Mouse (Mus musculus) forebrain, embryonic 11.5 days (tissue): ENCODE measurements at regions not wholly inside any gene's neighbourhood (a gene's known extent, or its start where the extent isn't known, plus 50 kb on each side); places are given as distances from the start of the nearest gene placed in this dataset.

Experiments used
- ATAC-seq: fragments of 200-750 bp; cut with Nextera tagmentation; replicated peaks from 2 replicates; pipeline ENCODE4 v1.8.0; 2017; ENCODE audit warnings: moderate TSS enrichment; ENCODE audit not compliant: low FRiP score
- DNase-seq: peaks from one replicate; pipeline ENCODE4 v3.0.0-alpha.2; 2017; ENCODE audit warnings: low spot score
- H3K27ac ChIP-seq: fragments of 300-500 bp; sonication (generic); 2 replicates; pipeline ENCODE4 v1.5.1; 2014; ENCODE audit warnings: low read depth, low read length
- H3K27me3 ChIP-seq: fragments of 300-500 bp; sonication (generic); 2 replicates; pipeline ENCODE4 v1.6.1; 2014; ENCODE audit warnings: mild to moderate bottlenecking, low read length, mixed read lengths; ENCODE audit not compliant: control insufficient read depth, insufficient read depth
- H3K36me3 ChIP-seq: fragments of 300-500 bp; sonication (generic); 2 replicates; pipeline ENCODE4 v1.6.1; 2014; ENCODE audit warnings: mild to moderate bottlenecking, low read length, moderate library complexity, mixed read lengths; ENCODE audit not compliant: control insufficient read depth, insufficient read depth
- H3K4me1 ChIP-seq: fragments of 300-500 bp; sonication (generic); replicated peaks from 2 replicates; pipeline ENCODE4 v1.6.1; 2014; ENCODE audit warnings: low read length, mixed read lengths; ENCODE audit not compliant: control insufficient read depth, insufficient read depth
- H3K4me2 ChIP-seq: fragments of 300-500 bp; sonication (generic); 2 replicates; pipeline ENCODE4 v1.6.1; 2014; ENCODE audit warnings: low read depth, mild to moderate bottlenecking, low read length, moderate library complexity, mixed read lengths; ENCODE audit not compliant: severe bottlenecking
- H3K4me3 ChIP-seq: fragments of 300-500 bp; sonication (generic); 2 replicates; pipeline ENCODE4 v1.5.1; 2014; ENCODE audit warnings: low read depth, low read length
- H3K9ac ChIP-seq: fragments of 300-500 bp; sonication (generic); 2 replicates; pipeline ENCODE4 v1.6.1; 2014; ENCODE audit warnings: low read length
- H3K9me3 ChIP-seq: fragments of 300-500 bp; sonication (generic); 2 replicates; pipeline ENCODE4 v1.6.1; 2016; ENCODE audit warnings: low read length, mixed read lengths; ENCODE audit not compliant: control insufficient read depth
- WGBS: fragments of 180-500 bp; shearing (Covaris S2); extraction: QIAGEN DNeasy Blood & Tissue Kit; methylation state at CpG from one replicate; pipeline ENCODE4 v1.1.7; 2014; 5-methylcytosine and 5-hydroxymethylcytosine counted together

GRCm38 (mm10) chr16:13054956-13055355 lies 54.5 kb upstream of the Ercc4 start:
- no peak overlapping the region for H3K4me2 ChIP-seq
- ATAC-seq (no peak), DNase-seq (no peak)
- 93% methylated on average over 7 of the region's 7 CpGs for WGBS
- H3K9ac ChIP-seq, result no peak overlapping the region
- no peaks in the 10 kb centered on the region for H3K36me3 ChIP-seq
- H3K27ac ChIP-seq, result no peak overlapping the region
- no peaks in the 10 kb centered on the region for H3K9me3 ChIP-seq
- H3K27me3 ChIP-seq, result no peaks in the 10 kb centered on the region
- H3K4me1 ChIP-seq, result no peaks in the 10 kb centered on the region
- H3K4me3 ChIP-seq, result no peak overlapping the region
